Mouse (Mus musculus): ENCODE measurements around the gene Baat.
"Not testable (repeated sequence)": the region's sequence is repeated elsewhere in the genome, so short reads cannot be mapped to it uniquely, and the experiment has no call there.

The Baat gene

DNA sequence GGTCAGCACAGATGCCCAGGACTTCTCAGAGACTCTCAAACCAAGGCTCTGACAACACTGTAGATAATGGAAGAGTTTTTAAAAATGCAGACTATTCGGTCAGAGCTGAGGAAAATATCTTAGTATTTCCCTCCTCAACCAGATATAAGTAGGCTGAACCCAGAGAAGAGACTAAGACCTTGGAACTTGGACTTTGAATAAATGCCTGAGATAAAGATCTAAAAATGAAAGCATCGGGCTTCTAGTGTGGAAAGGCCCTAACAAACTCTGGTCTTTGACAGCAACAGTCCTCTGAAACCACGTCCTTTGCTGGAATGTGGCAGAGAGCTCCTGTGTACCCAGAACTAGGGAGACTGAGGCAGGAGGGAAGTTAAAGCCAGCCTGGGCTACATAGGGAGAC lies at the start of gene Baat:
Gene Baat (minus strand): TSS at position 172 of the 400 bp plus-strand sequence.
- no peak for DNase-seq (ENCODE audit: low spot score)

DNA sequence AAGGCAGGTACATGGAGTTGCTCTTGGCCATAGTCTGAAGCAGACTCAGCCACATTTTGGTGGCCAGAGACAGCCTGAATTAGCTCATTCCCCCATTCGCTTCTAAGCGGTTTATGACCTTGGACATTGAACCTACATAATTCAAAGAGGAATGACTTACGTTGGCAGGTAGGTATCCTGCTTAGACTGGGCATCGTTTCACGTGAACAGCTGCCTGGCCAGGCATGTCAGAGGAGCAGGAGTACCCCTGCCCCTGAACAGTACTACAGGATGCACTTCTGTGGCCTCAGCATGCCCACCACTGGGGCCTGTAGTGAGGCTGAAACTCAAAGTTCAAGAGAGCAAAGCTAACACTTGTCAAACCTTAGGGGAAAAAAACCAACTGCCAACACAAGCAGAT lies 47.0 kb upstream of the Baat start:
- DNase-seq (ENCODE audit: low spot score) = no peak

DNA sequence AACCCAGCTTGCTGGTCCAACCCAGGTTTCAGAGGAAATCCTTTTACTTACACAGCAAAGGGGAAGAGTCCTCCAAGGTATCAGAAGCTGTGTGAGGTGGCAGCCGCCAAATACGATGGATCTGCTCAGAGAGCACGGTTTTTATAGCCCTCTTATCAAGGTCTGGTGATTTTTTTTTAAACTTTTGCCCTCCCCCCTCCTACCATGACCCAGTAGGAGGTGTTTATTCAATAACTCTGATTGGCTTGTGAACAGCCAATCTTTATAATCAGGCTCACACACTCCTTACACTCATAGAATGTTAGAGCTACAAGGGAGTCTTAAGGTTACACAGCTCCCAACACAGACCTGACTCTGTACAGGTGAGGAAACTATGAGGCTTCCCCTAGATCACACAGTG lies 43.0 kb upstream of the Baat start, which contains the start of gene Aldob:
Gene Aldob (minus strand): TSS at position 164 of the 400 bp plus-strand sequence.
- no peak for DNase-seq (ENCODE audit: low spot score)

DNA sequence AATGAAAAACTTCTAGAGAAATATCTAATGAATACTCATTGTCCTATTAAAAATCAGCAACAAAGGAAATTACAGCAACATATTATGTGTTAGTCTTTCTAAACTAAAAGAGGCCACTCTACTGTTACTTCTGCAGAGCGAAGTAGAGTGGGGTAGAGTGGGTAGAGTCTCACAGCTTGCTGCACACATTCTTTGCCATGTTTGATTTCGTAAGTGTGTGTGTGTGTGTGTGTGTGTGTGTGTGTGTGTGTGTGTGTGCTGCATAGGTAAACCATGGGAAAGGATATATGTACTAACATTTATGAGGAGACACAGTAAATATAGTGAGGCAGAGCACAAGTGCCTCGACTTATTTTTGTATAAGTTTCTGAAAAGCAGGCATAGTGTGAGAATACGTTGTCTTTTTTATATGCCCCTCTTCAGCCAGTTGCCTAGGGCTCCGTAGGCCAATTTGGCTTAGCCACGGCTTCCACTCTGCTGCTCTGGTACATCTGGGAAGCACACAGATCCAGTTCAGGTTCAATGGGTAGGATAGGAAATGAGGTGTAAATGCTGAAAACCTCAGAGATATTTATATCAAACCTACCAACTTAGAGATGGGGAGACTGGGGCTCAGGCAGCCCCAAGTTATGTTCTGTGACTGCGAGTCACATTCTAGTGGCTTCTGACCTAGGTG lies 41.3 kb upstream of the Baat start:
- no peak for DNase-seq (ENCODE audit: low spot score)

DNA sequence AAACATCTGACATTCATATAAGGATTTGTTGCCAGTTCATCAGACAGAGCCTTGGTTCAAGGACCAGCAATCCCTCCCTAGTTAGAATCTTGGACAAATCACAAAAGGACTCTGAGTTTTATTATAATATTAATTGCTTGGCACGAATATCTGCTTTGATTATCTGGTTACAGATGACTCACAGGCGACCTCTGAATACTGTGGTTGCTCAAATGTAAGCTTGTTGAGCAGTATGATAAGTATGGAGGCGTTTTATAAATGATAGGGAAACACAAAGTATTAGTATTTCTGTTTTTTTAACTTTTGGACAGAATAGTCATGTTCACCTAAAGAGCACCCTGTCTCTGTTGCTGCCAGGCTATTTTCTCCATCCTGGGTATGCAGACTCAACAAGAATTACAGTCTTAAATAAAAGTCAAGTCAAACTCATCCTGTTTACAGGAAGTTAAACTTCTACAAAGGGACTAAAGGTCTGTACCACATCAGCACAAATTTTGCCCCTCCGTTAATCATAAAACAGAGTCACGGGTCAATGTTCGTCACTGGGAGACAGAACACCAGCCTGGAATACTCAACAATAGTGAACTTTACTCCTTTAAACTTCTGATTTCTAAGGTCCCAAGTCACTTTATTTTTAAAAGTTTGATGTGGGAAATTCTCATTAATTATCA lies 40.7 kb upstream of the Baat start:
- no peak for DNase-seq (ENCODE audit: low spot score)

DNA sequence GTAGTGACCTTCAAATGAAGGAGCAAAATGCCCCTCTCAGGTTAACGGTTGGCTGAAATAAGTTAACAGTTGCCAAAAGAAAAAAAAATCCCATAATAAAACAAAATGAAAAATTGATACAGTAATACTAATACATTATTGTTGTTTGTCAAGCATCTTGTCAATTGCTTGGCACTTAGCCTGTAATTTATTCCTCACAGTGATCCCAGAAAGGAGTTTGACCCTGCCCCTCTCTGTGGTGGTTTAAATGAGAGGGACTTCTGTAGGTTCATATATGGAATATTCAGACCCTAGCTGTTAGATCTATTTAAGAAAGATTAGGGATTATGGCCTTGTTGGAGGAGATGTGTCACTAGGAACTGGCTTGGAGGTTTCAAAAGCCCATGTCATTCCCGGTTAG lies 39.7 kb upstream of the Baat start:
- no peak for DNase-seq (ENCODE audit: low spot score)

DNA sequence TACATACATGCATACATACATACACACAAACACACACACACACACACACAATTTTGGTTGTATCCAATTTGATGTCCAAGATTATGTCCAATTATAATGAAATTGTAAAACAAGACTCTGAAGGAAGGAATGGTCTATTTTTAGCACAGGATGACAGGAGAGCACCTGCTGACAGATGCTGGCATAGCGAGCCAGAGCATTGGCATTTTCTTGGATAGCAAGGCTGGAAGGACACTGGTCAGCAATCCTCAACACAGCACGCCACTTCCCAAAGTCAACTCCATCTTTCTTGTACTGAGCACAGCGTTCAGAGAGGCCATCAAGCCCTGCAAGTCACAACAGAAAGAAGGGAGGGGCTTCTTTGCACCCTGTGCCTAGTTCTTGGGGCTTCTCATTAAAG lies 34.6 kb upstream of the Baat start:
- no peak for DNase-seq (ENCODE audit: low spot score)

DNA sequence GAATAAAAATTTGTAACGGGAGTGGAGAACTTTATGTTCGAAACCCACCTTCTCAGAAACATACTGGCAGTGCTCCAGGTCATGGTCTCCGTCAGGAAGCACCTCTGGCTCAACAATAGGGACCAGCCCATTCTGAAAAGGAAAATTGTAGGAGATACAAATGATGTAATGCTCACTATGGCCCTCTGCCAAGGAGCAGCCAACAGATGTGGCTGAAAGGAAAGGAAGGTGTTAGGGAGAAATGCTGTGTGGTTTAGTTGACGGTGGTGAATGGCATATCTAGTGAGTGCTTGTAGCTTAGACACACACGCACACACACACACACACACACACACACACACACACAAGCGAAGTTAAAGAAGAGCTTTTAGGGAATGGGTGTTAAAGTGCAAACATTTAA lies 33.3 kb upstream of the Baat start:
- DNase-seq (ENCODE audit: low spot score) = no peak

DNA sequence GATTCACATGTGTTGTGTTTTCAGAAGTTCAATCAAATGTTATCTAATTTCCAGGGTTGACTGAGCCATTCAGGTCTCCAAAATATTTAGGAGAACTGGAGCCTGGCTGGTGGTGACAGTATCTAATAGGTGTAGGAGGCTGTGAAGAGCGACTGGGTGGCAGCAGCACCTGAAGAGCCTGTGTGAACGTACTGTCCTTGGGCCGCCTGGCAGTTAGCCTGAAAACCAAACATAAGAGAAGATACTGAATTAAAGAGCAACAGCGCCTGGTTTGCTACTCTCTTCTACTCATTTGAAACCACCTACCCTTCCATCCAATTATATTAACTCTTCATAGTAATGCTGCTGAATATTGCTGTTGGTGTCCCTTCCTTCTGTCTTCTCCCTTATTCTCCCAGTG lies 30.3 kb upstream of the Baat start:
- no peak for DNase-seq (ENCODE audit: low spot score)

DNA sequence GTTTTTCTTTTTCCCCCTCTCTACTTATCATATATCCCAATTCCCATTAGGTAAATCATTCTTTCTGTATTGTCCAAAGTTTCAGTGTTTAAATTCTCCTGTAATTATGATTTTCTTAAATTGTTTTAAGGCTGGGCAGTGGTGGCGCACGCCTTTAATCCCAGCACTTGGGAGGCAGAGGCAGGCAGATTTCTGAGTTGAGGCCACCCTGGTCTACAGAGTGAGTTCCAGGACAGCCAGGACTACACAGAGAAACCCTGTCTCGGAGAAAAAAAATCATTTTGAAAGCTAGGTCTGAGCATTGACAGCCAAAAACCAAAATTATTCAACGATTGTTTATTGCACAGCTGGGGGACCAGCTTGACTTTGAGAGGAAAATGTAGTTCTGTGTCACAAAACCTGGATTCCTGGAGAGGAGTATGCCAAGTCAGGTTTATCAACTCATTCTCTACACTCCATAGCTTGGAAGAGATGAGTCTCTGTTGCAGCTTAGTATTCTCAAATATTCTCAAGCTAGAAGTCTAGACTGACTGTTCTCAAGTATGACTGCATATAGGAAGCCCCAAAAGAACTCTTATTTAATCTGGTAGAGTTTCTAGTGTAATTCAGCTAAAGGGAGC lies 29.4 kb upstream of the Baat start:
- DNase-seq (ENCODE audit: low spot score) = no peak

DNA sequence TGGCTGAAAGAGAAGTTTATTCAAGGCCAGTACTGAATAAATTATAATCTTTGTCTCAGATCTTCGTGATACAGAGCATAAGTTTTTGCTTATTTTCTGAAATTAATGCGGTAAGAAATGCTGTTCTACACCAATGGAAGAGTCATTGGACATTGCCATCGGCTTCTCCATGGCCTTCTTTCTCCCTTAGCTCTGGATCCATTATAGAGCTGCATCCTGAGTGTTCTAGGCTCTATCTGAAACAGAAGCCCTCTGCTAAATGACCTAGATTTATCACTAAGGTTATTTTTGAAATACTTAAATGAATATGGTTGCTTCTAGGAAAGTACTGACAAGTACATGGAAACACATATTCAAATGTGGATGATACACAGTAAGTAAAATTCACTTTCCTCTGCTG lies 28.7 kb upstream of the Baat start:
- DNase-seq (ENCODE audit: low spot score) = no peak

DNA sequence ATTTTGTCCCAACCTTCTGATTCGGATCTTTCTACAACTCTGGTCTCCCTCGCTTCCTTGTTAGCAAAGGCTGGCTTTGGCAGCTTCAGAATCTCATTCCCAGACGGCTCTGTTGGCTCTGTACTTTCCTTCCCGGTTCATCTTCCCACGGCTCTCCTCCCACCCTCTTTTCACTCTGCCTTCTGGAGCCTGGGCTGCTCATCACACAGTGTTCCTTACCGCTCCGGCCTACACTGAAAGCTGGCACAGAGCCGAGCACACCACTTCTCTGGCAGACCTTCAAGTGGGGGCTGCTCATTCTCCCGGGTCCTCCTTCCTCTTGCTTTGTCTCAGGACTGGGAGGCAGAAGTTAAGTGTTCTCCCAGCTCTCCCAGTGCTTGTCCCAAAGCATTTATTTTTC lies 16.2 kb upstream of the Baat start:
- DNase-seq (ENCODE audit: low spot score) = no peak

DNA sequence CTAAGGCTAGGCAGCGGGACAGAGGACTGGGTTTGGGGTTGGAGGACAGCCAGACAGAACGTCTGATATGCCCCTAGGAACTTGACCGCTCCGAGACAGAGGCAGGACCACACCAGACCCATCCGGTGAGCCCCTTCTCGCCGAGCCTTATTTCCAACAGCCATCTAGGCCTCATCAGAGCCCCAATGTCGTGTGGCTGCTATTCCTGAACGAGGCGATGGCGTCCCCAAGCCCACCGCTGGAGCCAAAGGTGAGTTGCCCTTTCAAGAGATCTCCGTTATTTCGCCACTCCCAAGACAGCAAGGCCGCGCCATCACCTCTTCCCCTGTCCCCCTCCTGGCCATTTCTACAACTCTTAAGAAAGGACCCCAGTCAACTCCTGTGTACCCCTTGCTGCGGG lies 15.0 kb upstream of the Baat start:
- no peak for DNase-seq (ENCODE audit: low spot score)

DNA sequence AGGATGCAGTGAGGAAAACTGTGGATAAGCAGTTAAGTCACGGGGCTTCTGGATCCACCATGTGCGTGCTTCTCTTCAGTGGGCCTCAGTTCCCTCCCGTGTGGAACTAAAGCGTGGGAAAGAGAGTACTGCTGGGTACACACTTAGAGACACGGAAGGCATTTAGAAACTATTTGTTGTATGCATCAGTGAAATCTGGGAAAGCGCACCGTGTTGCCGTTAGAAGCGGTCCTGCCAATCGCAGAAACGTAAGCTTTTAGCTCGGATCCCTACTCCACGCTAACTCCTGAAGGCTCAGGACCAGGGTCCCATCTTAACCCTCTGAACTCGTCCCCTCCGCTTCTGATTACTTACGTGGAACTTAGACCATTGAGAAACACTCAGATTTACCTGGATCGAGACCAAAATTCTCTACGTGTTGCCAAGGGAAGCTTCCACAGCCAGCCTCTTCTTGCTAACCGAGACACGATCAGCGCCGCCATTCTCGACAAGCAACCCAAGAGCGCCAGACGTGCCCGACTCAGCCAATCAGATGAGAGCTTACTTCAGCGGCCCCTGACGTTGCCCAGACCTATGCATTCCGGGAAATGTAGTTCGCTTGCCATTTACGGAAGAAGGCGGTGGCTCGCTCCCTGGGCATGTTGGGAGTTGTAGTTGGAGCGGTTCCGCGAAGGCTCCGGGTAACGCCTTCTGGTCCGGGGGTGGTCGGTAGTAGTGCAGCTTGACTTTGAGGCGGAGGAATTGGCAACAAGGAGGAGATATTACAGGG lies 14.4 kb upstream of the Baat start, which contains the start of the genes Mrpl50 and Zfp189:
Gene Mrpl50 (minus strand): TSS at position 522 of the 769 bp plus-strand sequence.
Gene Zfp189 (plus strand): TSS at position 605 of the 769 bp plus-strand sequence.
- DNase-seq (ENCODE audit: low spot score) = peak; percentile 94

DNA sequence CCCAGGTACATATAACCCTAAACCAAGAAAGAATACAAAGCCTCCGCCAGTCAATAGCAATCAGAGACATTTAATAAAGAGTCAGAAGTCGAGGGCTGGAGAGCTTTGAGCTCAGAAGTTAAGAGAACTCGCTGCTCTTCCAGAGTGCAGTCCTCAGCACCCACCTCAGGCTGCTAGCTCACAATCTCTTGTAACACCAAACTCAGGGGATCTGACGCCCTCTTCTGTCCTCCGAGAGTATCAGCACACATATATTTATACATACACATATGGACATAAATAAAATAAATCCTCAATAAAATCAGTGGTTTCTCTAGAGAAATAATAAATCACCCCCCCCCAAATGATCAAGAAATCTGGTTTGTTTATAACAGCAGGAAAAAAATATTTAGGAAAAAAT lies 13.1 kb upstream of the Baat start:
- no peak for DNase-seq (ENCODE audit: low spot score)

DNA sequence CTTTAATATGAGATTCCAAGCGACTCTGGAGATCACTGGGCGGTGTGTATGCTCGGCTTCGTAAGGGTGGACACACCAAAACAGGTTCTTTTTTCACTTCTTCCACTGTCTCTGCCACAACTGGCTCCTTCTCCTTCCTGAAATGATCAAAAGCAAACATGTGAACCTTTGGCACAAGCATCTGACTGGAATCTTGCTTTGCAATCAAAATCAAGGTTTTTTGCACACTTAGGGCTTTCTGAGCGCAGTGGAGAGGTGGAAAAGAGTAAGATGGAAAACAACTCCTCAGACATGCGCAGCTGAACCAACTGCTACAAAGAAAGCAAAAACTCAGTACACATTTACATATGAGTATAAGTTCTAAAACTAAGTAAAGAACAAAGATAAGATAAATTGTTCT lies 8.1 kb upstream of the Baat start:
- DNase-seq (ENCODE audit: low spot score) = no peak

DNA sequence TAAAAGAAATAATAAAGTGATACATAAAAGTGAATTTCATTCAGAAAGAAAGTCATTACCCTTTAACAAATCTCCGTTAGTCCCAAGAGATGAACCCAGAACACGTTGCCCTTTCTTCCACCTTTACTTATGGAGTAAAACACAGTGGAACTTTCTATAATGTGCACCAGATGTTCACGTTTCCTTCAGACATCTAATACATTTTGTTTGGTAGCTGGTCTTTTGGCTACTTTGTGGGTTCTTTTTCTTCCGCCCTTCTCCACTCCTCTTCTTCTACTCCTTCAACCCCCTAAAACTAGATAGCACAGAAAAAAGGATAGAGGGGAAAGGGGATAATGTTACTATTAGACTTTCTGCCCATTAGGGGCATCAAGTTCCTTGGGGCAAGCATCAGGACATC lies 6.3 kb upstream of the Baat start:
- DNase-seq (ENCODE audit: low spot score) = no peak

DNA sequence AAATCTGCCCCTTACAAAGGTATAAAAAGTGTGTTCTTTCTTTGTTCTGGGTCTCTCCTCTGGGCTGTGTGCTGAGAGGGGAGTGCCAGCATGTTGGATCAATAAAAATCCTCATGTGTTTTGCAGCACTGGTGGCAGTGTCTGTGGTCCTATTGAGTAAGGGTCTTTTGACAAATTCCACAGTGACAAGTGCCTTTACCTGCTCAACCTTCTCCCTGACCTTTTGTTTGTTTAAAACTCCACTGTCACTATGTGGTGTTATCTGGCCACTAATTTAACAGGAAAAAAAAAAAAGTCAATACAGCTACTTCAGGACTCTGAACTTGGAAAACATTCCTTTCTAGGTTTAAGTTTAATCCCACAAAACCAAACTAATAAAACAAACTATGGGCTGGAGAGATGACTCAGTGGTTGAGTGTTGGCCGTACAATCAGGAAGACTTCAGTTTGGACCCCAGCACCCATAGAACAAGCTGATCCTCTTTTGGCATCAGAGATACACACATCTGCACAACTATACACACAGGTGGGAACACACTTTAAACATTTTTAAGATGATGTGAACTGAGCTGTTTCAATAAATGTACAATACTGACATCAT lies 4.0 kb upstream of the Baat start:
- not testable (repeated sequence) for DNase-seq (ENCODE audit: low spot score)

DNA sequence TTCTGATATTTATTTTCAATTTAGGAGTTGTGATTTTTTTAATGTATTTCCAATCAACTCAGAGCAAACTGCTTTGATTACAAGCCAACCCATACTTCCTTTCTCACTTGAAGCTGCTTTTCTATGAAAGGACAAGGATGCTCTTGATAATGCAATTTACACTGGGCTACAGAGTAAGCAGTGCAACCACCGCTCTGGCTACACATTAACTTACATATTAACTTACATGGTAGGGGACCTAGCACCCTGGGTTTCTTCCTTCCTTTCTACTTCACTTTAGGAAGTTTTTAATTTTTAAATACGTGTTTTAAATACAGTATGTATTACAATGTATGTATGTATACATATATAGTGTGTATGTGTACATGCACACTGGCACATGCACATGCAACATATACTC lies 2.8 kb upstream of the Baat start:
- DNase-seq (ENCODE audit: low spot score) = no peak

DNA sequence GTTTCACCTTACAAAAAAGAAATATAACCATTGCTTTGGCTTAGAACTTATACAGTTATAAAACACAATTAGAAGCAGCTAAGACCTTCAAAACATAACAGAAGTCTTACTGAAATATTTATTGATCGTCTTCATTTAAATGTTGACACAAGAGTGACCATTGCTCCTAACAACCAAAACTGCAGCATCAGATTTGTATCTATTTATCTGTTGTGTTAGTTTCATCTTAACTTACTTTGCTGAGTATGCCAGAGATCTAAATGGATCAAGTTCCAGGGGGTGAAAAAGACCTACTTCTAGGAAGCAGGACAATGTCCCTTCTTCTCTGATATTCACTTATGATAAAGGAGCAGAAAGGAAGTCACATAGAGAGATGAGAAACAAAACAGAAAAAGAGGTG lies 2.8 kb downstream of the Baat start:
- DNase-seq (ENCODE audit: low spot score) = no peak

DNA sequence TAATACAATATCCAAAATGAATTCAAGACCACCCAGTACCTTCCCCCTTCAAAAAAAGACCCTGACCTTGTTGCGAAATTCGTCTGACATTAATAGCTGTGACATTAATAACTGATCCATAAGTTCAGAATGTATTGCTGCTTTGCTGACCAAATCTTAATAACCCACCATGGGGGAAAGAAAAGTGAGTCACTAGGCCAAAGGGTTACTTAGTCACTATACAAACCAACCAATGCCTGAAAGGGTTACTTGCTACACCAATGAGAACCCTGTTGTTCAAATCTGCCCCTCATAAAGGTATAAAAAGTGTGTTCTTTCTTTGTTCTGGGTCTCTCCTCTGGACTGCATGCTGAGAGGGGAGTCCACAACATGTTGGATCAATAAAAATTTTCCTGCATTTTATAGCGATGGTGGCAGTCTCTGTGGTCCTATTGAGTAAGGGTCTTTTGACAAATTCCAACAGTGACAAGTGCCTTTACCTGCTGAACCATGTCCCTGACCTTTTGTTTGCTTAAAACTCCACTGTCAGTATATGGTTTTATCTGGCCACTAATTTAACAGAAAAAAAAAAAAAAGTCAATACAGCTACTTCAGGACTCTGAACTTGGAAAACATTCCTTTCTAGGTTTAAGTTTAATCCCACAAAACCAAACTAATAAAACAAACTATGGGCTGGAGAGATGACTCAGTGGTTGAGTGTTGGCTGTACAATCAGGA lies 20.3 kb downstream of the Baat start:
- DNase-seq (ENCODE audit: low spot score) = not testable (repeated sequence)

DNA sequence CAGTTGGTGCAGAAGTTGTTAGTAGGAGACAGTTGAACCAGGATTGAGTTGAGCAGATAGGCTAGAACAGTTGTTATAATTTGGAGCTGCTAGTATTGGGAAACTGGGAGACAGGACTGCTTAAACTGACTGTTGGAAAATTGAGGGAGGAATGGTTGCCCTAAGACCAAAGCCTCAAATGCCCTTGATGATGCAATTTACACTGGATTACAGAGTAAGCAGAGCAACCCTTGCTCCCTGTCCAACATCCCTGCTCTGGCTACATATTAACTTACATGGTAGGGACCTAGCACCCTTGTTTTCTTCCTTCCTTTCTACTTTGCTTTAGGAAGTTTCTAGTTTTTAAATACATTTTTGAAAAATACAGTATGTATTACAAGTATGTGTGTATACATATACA lies 20.9 kb downstream of the Baat start:
- DNase-seq (ENCODE audit: low spot score) = no peak

Measured in T-cell, adult 2 months (primary cell).